Mouse (Mus musculus): ENCODE results near the gene Mypop. TPM values are rescaled to one million over a fixed set of nuclear protein-coding genes. Genes with fewer than 3 reads are reported as not detected.

The Mypop gene
- total RNA-seq, 2 experiments from 2014 or later = 50.6 to 61.2 TPM

DNA sequence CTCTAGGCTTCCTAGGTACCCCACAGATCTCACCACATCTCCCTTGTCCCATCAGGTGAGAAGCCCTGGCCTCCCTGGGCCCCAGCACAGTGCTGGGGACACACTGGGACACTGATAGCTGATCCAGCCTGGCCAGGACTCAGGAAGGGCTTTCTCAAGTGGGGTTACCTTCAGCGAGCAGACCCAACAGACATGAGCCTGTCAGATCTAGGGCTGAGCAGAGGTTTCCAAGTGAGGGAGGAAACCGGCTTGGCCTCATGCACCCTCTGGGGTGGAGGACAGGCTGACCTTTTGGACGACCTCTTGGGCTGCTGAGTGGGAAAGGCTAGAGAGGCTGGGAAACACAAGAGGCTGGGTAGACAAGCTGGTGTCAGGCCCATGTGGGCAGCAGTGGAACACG is 60.1 kb downstream of the Mypop start:
- Histone ChIP-seq H3K4me3 (no peak overlapping the region), H3K27ac (peak overlapping the region; percentile 81)
- no peak for DNase-seq (ENCODE audit: extremely low spot score in 1 of 2, low spot score in 2 of 2)
- intact Hi-C loops (cut with DNase I) = no loop called here
- TF ChIP-seq CTCF (IDR thresholded peaks at IDR 0.05) = no peak

Other genes starting within 250 kb of the Mypop start
- gene Psg19, start 192.7 kb upstream of the Mypop start, total RNA-seq (2021) = not detected
- not detected for gene Psg17, start 169.6 kb upstream of the Mypop start, total RNA-seq (2021)
- gene Mill2, start 151.3 kb upstream of the Mypop start, total RNA-seq (2021) = 1 to 10 TPM; 1.3 to 2.5 TPM
- gene Pglyrp1, start 119.9 kb upstream of the Mypop start, total RNA-seq (2021) = 10 to 100 TPM; 18.8 to 25.6 TPM
- 10 to 100 TPM; 10.5 to 11.0 TPM for gene Ccdc61, start 80.8 kb upstream of the Mypop start, total RNA-seq (2021)
- 10 to 100 TPM; 79.9 to 86.4 TPM for gene Nova2, start 65.4 kb upstream of the Mypop start, total RNA-seq (2021)
- gene Nanos2, start 3.8 kb upstream of the Mypop start, total RNA-seq (2021) = under 1 TPM; 0.51 to 0.86 TPM
- gene Irf2bp1, start 12.8 kb downstream of the Mypop start, total RNA-seq (2021) = 10 to 100 TPM; 47.7 to 49.2 TPM
- not detected for gene Foxa3, start 32.3 kb downstream of the Mypop start, total RNA-seq (2021)
- gene Sympk, start 33.1 kb downstream of the Mypop start, total RNA-seq (2021) = 100 to 1,000 TPM; 126 to 133 TPM
- under 1 TPM; 0.27 to 0.30 TPM for gene Rsph6a, start 63.4 kb downstream of the Mypop start, total RNA-seq (2021)
- 100 to 1,000 TPM; 141 to 143 TPM for gene Dmwd, start 85.0 kb downstream of the Mypop start, total RNA-seq (2021)
- gene Dmpk, start 92.6 kb downstream of the Mypop start, total RNA-seq (2021) = 10 to 100 TPM; 35.2 to 50.4 TPM
- gene Six5, start 103.3 kb downstream of the Mypop start, total RNA-seq (2021) = 1 to 10 TPM; 1.9 to 2.0 TPM
- under 1 TPM; 0.21 to 0.27 TPM for gene Gm4969, start 127.1 kb downstream of the Mypop start, total RNA-seq (2021)
- 10 to 100 TPM; 13.4 to 14.3 TPM for gene Fbxo46, start 128.6 kb downstream of the Mypop start, total RNA-seq (2021)
- 10 to 100 TPM; 14.8 to 16.3 TPM for gene Qpctl, start 158.0 kb downstream of the Mypop start, total RNA-seq (2021)
- gene Snrpd2, start 158.5 kb downstream of the Mypop start, total RNA-seq (2021) = 10 to 100 TPM; 69.8 to 73.3 TPM
- 1 to 10 TPM; 1.8 to 1.9 TPM for gene Gipr, start 174.9 kb downstream of the Mypop start, total RNA-seq (2021)
- gene Eml2, start 185.2 kb downstream of the Mypop start, total RNA-seq (2021) = 100 to 1,000 TPM; 131 to 138 TPM
- gene Gpr4, start 221.3 kb downstream of the Mypop start, total RNA-seq (2021) = 1 to 10 TPM; 2.4 to 3.8 TPM
- 10 to 100 TPM; 42.7 to 46.8 TPM for gene Opa3, start 237.1 kb downstream of the Mypop start, total RNA-seq (2021)